Mouse (Mus musculus) cerebellum, adult 2 months (tissue): ENCODE measurements around the gene Apex2.

Experiments
- CTCF ChIP-seq: fragments of 200-500 bp; IDR thresholded peaks from 2 replicates; pipeline ENCODE4 v1.5.1; 2011; ENCODE audit warnings: low read depth, mild to moderate bottlenecking, control low read depth, low read length, moderate library complexity, borderline replicate concordance; ENCODE audit not compliant: insufficient read depth
- POLR2A ChIP-seq: fragments of 200-500 bp; IDR thresholded peaks from 2 replicates; pipeline ENCODE4 v1.6.1; 2011; ENCODE audit warnings: low read length, control low read depth, borderline replicate concordance; ENCODE audit not compliant: insufficient read depth

GRCm38 (mm10) chrX:150547239-150547638, 42.4 kb downstream of the Apex2 start, which contains the start of gene Alas2:
- TF ChIP-seq POLR2A = no peak
- TF ChIP-seq CTCF = no peak
